Mouse (Mus musculus): ENCODE measurements around the gene Hes5. TPM values are rescaled to one million over a fixed set of nuclear protein-coding genes. Genes with fewer than 3 reads are reported as not detected.

The Hes5 gene
- polyA plus RNA-seq (2012; rRNA removed; ENCODE audit: low replicate concordance) = 0.39 and 3.2 TPM in 2 replicates

DNA sequence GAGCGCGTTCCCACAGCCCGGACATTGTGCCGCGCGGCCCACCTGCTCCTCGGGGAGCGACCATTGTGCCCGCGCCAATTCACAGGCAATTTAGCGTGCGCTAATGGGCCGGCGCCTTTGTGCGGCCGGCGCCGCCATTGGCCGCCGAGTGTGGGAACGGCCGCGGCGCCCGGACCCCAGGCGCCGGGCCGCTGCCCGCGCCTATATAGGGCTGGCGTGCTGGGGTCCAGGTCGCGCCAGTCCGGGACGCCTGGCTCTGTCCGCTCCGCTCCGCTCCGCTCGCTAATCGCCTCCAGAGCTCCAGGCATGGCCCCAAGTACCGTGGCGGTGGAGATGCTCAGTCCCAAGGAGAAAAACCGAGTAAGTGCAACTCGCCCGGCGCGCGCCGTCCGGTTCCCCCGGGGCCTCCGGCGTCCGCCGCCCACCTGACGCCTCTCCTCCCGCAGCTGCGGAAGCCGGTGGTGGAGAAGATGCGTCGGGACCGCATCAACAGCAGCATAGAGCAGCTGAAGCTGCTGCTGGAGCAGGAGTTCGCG lies at the start of gene Hes5:
Gene Hes5 (plus strand): TSS at position 234 of the 536 bp plus-strand sequence.

DNA sequence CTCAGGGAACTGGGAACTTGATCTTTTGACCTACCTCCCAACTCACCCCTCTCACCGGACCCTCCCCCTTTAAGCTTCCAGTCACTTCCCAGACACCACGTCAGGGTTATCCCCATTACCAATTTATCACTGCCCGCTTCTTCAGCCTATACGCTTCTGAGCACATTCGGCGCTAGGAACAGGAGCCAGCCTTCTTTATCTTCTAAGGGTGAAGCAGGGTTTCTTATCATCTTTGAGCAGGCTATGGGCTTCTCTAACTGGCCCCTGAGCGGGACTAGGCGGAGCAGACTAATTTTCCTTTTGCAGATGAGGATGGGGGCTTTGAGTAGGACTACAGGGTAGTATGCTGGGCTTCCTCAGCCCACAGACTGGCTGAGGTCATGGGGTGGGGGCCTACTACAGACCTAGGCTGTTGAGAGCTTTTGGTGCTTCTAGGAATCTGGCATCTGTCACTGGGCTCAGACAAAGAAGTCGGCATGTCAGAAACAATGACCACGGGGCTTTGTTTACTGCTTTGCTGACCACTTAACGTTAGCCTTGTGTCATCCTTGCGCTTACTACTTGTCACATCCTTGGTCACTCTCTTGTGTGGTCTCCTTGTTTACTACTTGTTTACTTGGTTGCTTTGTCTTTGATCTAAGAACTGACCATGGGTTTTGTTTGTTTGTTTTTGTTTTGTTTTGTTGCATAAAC lies 32.2 kb upstream of the Hes5 start, which contains the start of gene Tnfrsf14:
Gene Tnfrsf14 (minus strand): TSS at position 169 of the 693 bp plus-strand sequence.

DNA sequence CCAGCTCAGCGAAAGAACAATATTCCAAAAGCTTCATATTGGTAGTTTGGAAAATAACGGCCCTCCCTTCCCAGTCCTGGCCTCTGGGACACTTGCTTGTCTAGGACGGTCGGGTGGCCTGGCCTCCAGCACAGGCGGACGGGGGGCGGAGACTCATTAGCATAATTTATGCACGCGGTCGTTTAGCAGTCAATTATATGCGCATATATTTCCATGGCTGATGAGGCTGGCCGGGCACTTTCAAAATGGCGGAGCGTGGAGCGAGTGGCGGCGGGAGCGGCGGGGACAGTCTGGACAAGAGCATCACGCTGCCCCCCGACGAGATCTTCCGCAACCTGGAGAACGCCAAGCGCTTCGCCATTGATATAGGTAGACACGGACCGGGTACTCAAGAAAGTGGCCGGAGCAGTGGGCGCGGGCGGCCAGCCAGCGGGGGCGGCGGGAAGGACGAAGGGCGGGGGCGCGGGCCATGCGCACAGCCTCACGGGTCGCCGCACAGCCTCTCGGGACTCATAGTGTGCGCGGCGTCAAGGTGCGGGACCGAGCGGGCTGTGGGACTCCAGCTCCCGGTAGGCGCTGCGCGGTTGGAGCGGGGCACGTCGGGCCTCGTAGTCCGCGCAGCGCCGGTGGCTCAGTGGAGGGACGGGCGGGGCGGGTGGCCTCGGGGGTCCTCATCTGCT lies 3.3 kb downstream of the Hes5 start, which contains the start of gene Pank4:
Gene Pank4 (plus strand): TSS at position 223 of the 680 bp plus-strand sequence.

Other genes with a start within 250 kb of the Hes5 start
- 0.10 and 0.19 TPM in 2 replicates for gene Ttc34, start 123.5 kb upstream of the Hes5 start, polyA plus RNA-seq (2012; rRNA removed; ENCODE audit: low replicate concordance)
- gene Mmel1, start 91.3 kb upstream of the Hes5 start, polyA plus RNA-seq (2012; rRNA removed; ENCODE audit: low replicate concordance) = 0.03 and 0.16 TPM in 2 replicates
- gene Fam213b, start 61.8 kb upstream of the Hes5 start, polyA plus RNA-seq (2012; rRNA removed; ENCODE audit: low replicate concordance) = 33.2 and 72.1 TPM in 2 replicates
- gene Tnfrsf14, start 32.4 kb upstream of the Hes5 start, polyA plus RNA-seq (2012; rRNA removed; ENCODE audit: low replicate concordance) = 89.7 and 96.2 TPM in 2 replicates
- 51.6 and 61.2 TPM in 2 replicates for gene Pank4, start 3.2 kb downstream of the Hes5 start, polyA plus RNA-seq (2012; rRNA removed; ENCODE audit: low replicate concordance)
- 29.6 and 42.7 TPM in 2 replicates for gene Plch2, start 95.9 kb downstream of the Hes5 start, polyA plus RNA-seq (2012; rRNA removed; ENCODE audit: low replicate concordance)
- gene Pex10, start 106.1 kb downstream of the Hes5 start, polyA plus RNA-seq (2012; rRNA removed; ENCODE audit: low replicate concordance) = 23.7 and 33.2 TPM in 2 replicates
- gene Rer1, start 125.5 kb downstream of the Hes5 start, polyA plus RNA-seq (2012; rRNA removed; ENCODE audit: low replicate concordance) = 76.3 and 93.6 TPM in 2 replicates
- gene Morn1, start 125.7 kb downstream of the Hes5 start, polyA plus RNA-seq (2012; rRNA removed; ENCODE audit: low replicate concordance) = 7.3 and 8.8 TPM in 2 replicates